ENCODE assay signal across 19 mouse cellular contexts in genomic region chr2:131827026-131827687, GRCm38 (mm10). TPM values are rescaled to one million over a fixed set of nuclear protein-coding genes. Genes with fewer than 3 reads are reported as not detected.
DNase-seq lines count a peak whose midpoint lies in the region; ATAC-seq lines count a peak whose summit lies in the region.
"Had no signal": no experiment of that assay in that cellular context is flagged by ENCODE, and none has a peak within 500 bp of the region (broad histone marks: within the 10 kb centered on the region; RNA-seq: fewer than 3 reads in every experiment).

No protein-coding gene starts in this region.

- no peaks in the 10 kb centered on the region for H3K9me3 ChIP-seq in heart, embryonic 10.5 days
- no peaks in the 10 kb centered on the region for H3K9me3 ChIP-seq in midbrain, embryonic 15.5 days
- H3K9me3 ChIP-seq in midbrain, embryonic 10.5 days (replicated peaks), result 0 out of 2 replicates have a peak, but pooled peaks cover 4% of the 10 kb centered on the region
- H3K9me3 ChIP-seq in liver, embryonic 16.5 days (replicated peaks; ENCODE audit: control insufficient read depth, low read length), result no peaks in the 10 kb centered on the region
- H3K9me3 ChIP-seq: embryonic facial prominence, embryonic 13.5 days; hindbrain, embryonic 12.5 days; intestine, embryonic 15.5 days had no signal

- H3K4me2 ChIP-seq in midbrain, embryonic 15.5 days, result no peak overlapping the region
- H3K4me2 ChIP-seq in liver, embryonic 16.5 days (ENCODE audit: low read depth, low read length), result peak overlapping the region; percentile 46
- H3K4me2 ChIP-seq: embryonic facial prominence, embryonic 13.5 days; hindbrain, embryonic 12.5 days; intestine, embryonic 15.5 days; lung, embryonic 14.5 days had no signal

- H3K9ac ChIP-seq in midbrain, embryonic 15.5 days, result no peak overlapping the region
- H3K9ac ChIP-seq in liver, embryonic 16.5 days (ENCODE audit: low read depth, low read length), result peak overlapping the region; percentile 12
- H3K9ac ChIP-seq: embryonic facial prominence, embryonic 13.5 days; hindbrain, embryonic 12.5 days; intestine, embryonic 15.5 days; lung, embryonic 14.5 days had no signal

- peak; percentile 38 for DNase-seq in heart, embryonic 10.5 days (ENCODE audit: low spot score)
- no peak for DNase-seq in heart, adult 18-20 months
- DNase-seq in midbrain, embryonic 10.5 days (ENCODE audit: low spot score), result no peak
- peak; percentile 84 for DNase-seq in liver
- DNase-seq in gastrocnemius, postnatal 36 days, result no peak
- DNase-seq: adrenal gland, postnatal 25 days had no signal

- ATAC-seq in midbrain, embryonic 15.5 days (replicated peaks), result 0 out of 2 replicates have a peak, but pooled peaks have one; percentile 34
- ATAC-seq in liver, embryonic 16.5 days (ENCODE audit: low read depth), result peak; percentile 43
- ATAC-seq: intestine, embryonic 15.5 days had no signal

- intact Hi-C loops in gastrocnemius, postnatal 36 days (cut with DNase I), result loop anchor here (1.0 to 10.0 kb wide), 3 partner anchors 112 to 418 kb away; partner anchors contain the start of gene Tmem230

- H3K27ac ChIP-seq in heart, embryonic 10.5 days, result no peak overlapping the region
- no peak overlapping the region for H3K27ac ChIP-seq in midbrain, embryonic 15.5 days
- no peak overlapping the region for H3K27ac ChIP-seq in midbrain, embryonic 10.5 days (replicated peaks)
- peak overlapping the region; percentile 92 for H3K27ac ChIP-seq in liver, embryonic 16.5 days (ENCODE audit: low read length)
- H3K27ac ChIP-seq: embryonic facial prominence, embryonic 13.5 days; hindbrain, embryonic 12.5 days; intestine, embryonic 15.5 days; kidney, postnatal 0 days; left cerebral cortex, adult 2 months; stomach, postnatal 0 days had no signal

- peaks cover 40% of the 10 kb centered on the region for H3K4me1 ChIP-seq in heart, embryonic 10.5 days
- no peaks in the 10 kb centered on the region; the same call in 1 of the 2 replicates for H3K4me1 ChIP-seq in midbrain, embryonic 15.5 days
- 0 out of 2 replicates have a peak, but pooled peaks cover 6% of the 10 kb centered on the region for H3K4me1 ChIP-seq in midbrain, embryonic 10.5 days
- peaks cover 45% of the 10 kb centered on the region for H3K4me1 ChIP-seq in liver, embryonic 16.5 days (ENCODE audit: control insufficient read depth, low read depth, low read length)
- H3K4me1 ChIP-seq: intestine, embryonic 15.5 days had no signal

- H3K4me3 ChIP-seq in heart, embryonic 10.5 days, result no peak overlapping the region
- no peak overlapping the region for H3K4me3 ChIP-seq in midbrain, embryonic 15.5 days
- H3K4me3 ChIP-seq in midbrain, embryonic 10.5 days, result no peak overlapping the region
- H3K4me3 ChIP-seq in liver, embryonic 16.5 days (ENCODE audit: low read depth, low read length), result no peak overlapping the region
- H3K4me3 ChIP-seq: embryonic facial prominence, embryonic 13.5 days; hindbrain, embryonic 12.5 days; intestine, embryonic 15.5 days; left cerebral cortex, adult 2 months had no signal

- H3K27me3 ChIP-seq in heart, embryonic 10.5 days (ENCODE audit: insufficient read depth, poor library complexity, severe bottlenecking), result no peaks in the 10 kb centered on the region
- no peaks in the 10 kb centered on the region for H3K27me3 ChIP-seq in midbrain, embryonic 15.5 days (replicated peaks)
- no peaks in the 10 kb centered on the region for H3K27me3 ChIP-seq in midbrain, embryonic 10.5 days (ENCODE audit: low read depth, poor library complexity, severe bottlenecking)
- no peaks in the 10 kb centered on the region for H3K27me3 ChIP-seq in liver, embryonic 16.5 days (ENCODE audit: control insufficient read depth, insufficient read depth, low read depth, low read length)
- H3K27me3 ChIP-seq: embryonic facial prominence, embryonic 13.5 days; intestine, embryonic 15.5 days had no signal

- no peaks in the 10 kb centered on the region for H3K36me3 ChIP-seq in heart, embryonic 10.5 days
- H3K36me3 ChIP-seq in midbrain, embryonic 15.5 days (replicated peaks), result no peaks in the 10 kb centered on the region
- no peaks in the 10 kb centered on the region for H3K36me3 ChIP-seq in midbrain, embryonic 10.5 days
- no peaks in the 10 kb centered on the region for H3K36me3 ChIP-seq in liver, embryonic 16.5 days (ENCODE audit: control insufficient read depth, insufficient read depth)
- H3K36me3 ChIP-seq: embryonic facial prominence, embryonic 13.5 days; hindbrain, embryonic 12.5 days; intestine, embryonic 15.5 days had no signal

- 74% methylated on average over 4 of the region's 4 CpGs for WGBS in heart, embryonic 10.5 days
- WGBS in midbrain, embryonic 15.5 days, result 83% methylated on average over 4 of the region's 4 CpGs
- WGBS in midbrain, embryonic 10.5 days, result 80% methylated on average over 4 of the region's 4 CpGs
- WGBS in liver, embryonic 16.5 days (ENCODE audit: insufficient replicate concordance), result 79% methylated on average over 4 of the region's 4 CpGs

RNA-seq across cellular contexts. Expression of gene Erv3, which starts 32.4 kb away (rescaled TPM):
- polyA plus RNA-seq in heart, embryonic 10.5 days (2016; fragmentation: Nextera tagmentation; extraction: Ambion mirVana), result not detected in 2 replicates
- total RNA-seq in heart, adult 18-20 months (2021), result not detected
- not detected in 2 replicates for polyA plus RNA-seq in midbrain, embryonic 15.5 days (2015; fragmentation: Nextera tagmentation; extraction: Ambion mirVana)
- polyA plus RNA-seq in midbrain, embryonic 10.5 days (2016; fragmentation: Nextera tagmentation; extraction: Ambion mirVana), result not detected in 2 replicates
- polyA plus RNA-seq in liver, embryonic 16.5 days (2015; fragmentation: Nextera tagmentation; extraction: Ambion mirVana), result not detected in 2 replicates
- total RNA-seq in gastrocnemius, postnatal 36 days (2021), result not detected
- total RNA-seq: adrenal gland, postnatal 25 days; common myeloid progenitor, adult 5-6 weeks; gastrocnemius, adult 8-10 months; heart, postnatal 10 days had no signal
- polyA plus RNA-seq: embryonic facial prominence, embryonic 13.5 days; hindbrain, embryonic 12.5 days; intestine, embryonic 15.5 days; kidney, postnatal 0 days; limb, embryonic 11.5 days; lung, embryonic 14.5 days; stomach, postnatal 0 days had no signal

Comparison
In these comparisons a context has a peak if more than half of its experiments do, and no peak if none do; other contexts are left out.
1. DNase-seq: peak in heart, embryonic 10.5 days (single experiment) and liver (single experiment); none in heart, adult 18-20 months (0 of 2), midbrain, embryonic 10.5 days (single experiment) and gastrocnemius, postnatal 36 days (0 of 2).